9 mouse cellular contexts compared by ENCODE assay signal in genomic region chr9:21725224-21726121, GRCm38 (mm10). TPM values are rescaled to one million over a fixed set of nuclear protein-coding genes. Genes with fewer than 3 reads are reported as not detected.
DNase-seq lines count a peak whose midpoint lies in the region; ATAC-seq lines count a peak whose summit lies in the region.
"Had no signal": no experiment of that assay in that cellular context is flagged by ENCODE, and none has a peak within 500 bp of the region (broad histone marks: within the 10 kb centered on the region; RNA-seq: fewer than 3 reads in every experiment).

No protein-coding gene starts in this region.

- H3K4me3 ChIP-seq in heart, embryonic 14.5 days (ENCODE audit: control insufficient read depth in 1 of 2, insufficient read depth in 1 of 2, low read depth in 1 of 2, low read length in 2 of 2), result peak overlapping the region; percentile 11 to 80; a peak in 2 of 4 replicates
- peak overlapping the region; percentile 68 for H3K4me3 ChIP-seq in intestine, embryonic 14.5 days (ENCODE audit: low read depth, low read length)
- H3K4me3 ChIP-seq in midbrain, embryonic 13.5 days (replicated peaks), result peak overlapping the region; percentile 59

- intact Hi-C loops in heart, postnatal 36 days (cut with DNase I), result loop anchor here (1.0 kb wide), 1 partner anchor 29 kb away; no protein-coding TSS in a partner anchor

- H3K27me3 ChIP-seq in heart, embryonic 14.5 days (ENCODE audit: control insufficient read depth, insufficient read depth, low read length), result no peaks in the 10 kb centered on the region
- no peaks in the 10 kb centered on the region for H3K27me3 ChIP-seq in intestine, embryonic 14.5 days (replicated peaks; ENCODE audit: control insufficient read depth, insufficient read depth, low read length)
- H3K27me3 ChIP-seq in midbrain, embryonic 13.5 days, result no peaks in the 10 kb centered on the region
- H3K27me3 ChIP-seq: Patski had no signal

- peaks cover 20 to 40% of the 10 kb centered on the region in 2 experiments for H3K4me1 ChIP-seq in heart, embryonic 14.5 days (ENCODE audit: control insufficient read depth in 2 of 2, insufficient read depth in 2 of 2, low read length in 2 of 2)
- H3K4me1 ChIP-seq in intestine, embryonic 14.5 days (replicated peaks; ENCODE audit: control insufficient read depth, insufficient read depth, low read length), result peaks cover 27% of the 10 kb centered on the region
- peaks cover 36% of the 10 kb centered on the region for H3K4me1 ChIP-seq in midbrain, embryonic 13.5 days (replicated peaks)

- no peaks in the 10 kb centered on the region for H3K9me3 ChIP-seq in heart, embryonic 14.5 days (ENCODE audit: control insufficient read depth, low read length)
- no peaks in the 10 kb centered on the region for H3K9me3 ChIP-seq in intestine, embryonic 14.5 days (ENCODE audit: control insufficient read depth, low read length)
- no peaks in the 10 kb centered on the region for H3K9me3 ChIP-seq in midbrain, embryonic 13.5 days

- ATAC-seq in heart, embryonic 14.5 days (ENCODE audit: insufficient number of reproducible peaks, insufficient read depth, low FRiP score, low read depth), result no peak
- ATAC-seq in intestine, embryonic 14.5 days (replicated peaks; ENCODE audit: low FRiP score, low TSS enrichment, low read depth), result no peak
- ATAC-seq in midbrain, embryonic 13.5 days, result no peak
- ATAC-seq: Patski had no signal

- no peak for DNase-seq in heart, postnatal 36 days
- DNase-seq in c-Kit-positive CD71-positive TER-119-positive erythroid progenitor cells, embryonic 14.5 days (ENCODE audit: low spot score), result peak; percentile 29
- DNase-seq in intestine, embryonic 14.5 days (ENCODE audit: low spot score), result no peak
- DNase-seq in urinary bladder, adult 2 months (ENCODE audit: low spot score), result no peak
- DNase-seq in cerebellum, postnatal 10 days, result no peak
- DNase-seq in right cerebral cortex, adult 18-20 months, result no peak

- no peak overlapping the region for H3K27ac ChIP-seq in heart, embryonic 14.5 days (replicated peaks in 1 of 2; ENCODE audit: control insufficient read depth in 1 of 2, insufficient read depth in 1 of 2, low read depth in 2 of 2, low read length in 2 of 2)
- H3K27ac ChIP-seq in intestine, embryonic 14.5 days (ENCODE audit: low read depth), result no peak overlapping the region; the same call in 1 of the 2 replicates
- H3K27ac ChIP-seq in midbrain, embryonic 13.5 days, result peak overlapping the region; percentile 19; the same call in 1 of the 2 replicates

- H3K36me3 ChIP-seq in heart, embryonic 14.5 days (ENCODE audit: control insufficient read depth, insufficient read depth, low read length), result 0 out of 2 replicates have a peak, but pooled peaks cover 3% of the 10 kb centered on the region
- peaks cover 21% of the 10 kb centered on the region for H3K36me3 ChIP-seq in intestine, embryonic 14.5 days (ENCODE audit: control insufficient read depth, insufficient read depth, low read length)
- peaks cover 21% of the 10 kb centered on the region; the same call in 1 of the 2 replicates for H3K36me3 ChIP-seq in midbrain, embryonic 13.5 days

- 56% methylated on average over 23 of the region's 23 CpGs for WGBS in heart, embryonic 14.5 days
- WGBS in intestine, embryonic 14.5 days, result 71% methylated on average over 23 of the region's 23 CpGs
- 91% methylated on average over 23 of the region's 23 CpGs for WGBS in midbrain, embryonic 13.5 days

- peak overlapping the region; percentile 65 for H3K9ac ChIP-seq in heart, embryonic 14.5 days (ENCODE audit: low read length)
- H3K9ac ChIP-seq in intestine, embryonic 14.5 days (ENCODE audit: low read length), result peak overlapping the region; percentile 56
- H3K9ac ChIP-seq in midbrain, embryonic 13.5 days (replicated peaks), result peak overlapping the region; percentile 40; the same call in 1 of the 2 replicates

- H3K4me2 ChIP-seq in heart, embryonic 14.5 days (ENCODE audit: low read length), result peak overlapping the region; percentile 93
- H3K4me2 ChIP-seq in intestine, embryonic 14.5 days (ENCODE audit: low read length), result peak overlapping the region; percentile 86
- peak overlapping the region; percentile 83 for H3K4me2 ChIP-seq in midbrain, embryonic 13.5 days (replicated peaks)

RNA-seq across cellular contexts. Expression of gene Ldlr, which starts 2.2 kb away (rescaled TPM):
- polyA plus RNA-seq in heart, embryonic 14.5 days (2014; fragmentation: Nextera tagmentation; extraction: Ambion mirVana), result 7.3 and 10.8 TPM in 2 replicates
- total RNA-seq in heart, postnatal 36 days (2021), result 1 to 10 TPM; 2.2 to 3.4 TPM
- 32.2 and 34.8 TPM in 2 replicates for polyA plus RNA-seq in intestine, embryonic 14.5 days (2014; fragmentation: Nextera tagmentation; extraction: Ambion mirVana)
- 18.7 and 20.6 TPM in 2 replicates for polyA plus RNA-seq in midbrain, embryonic 13.5 days (2015; fragmentation: Nextera tagmentation; extraction: Ambion mirVana)
- 29.2 and 35.7 TPM in 2 replicates for polyA plus RNA-seq in urinary bladder, adult 2 months (2012; rRNA removed)

RNA-seq across cellular contexts. Expression of gene Spc24, which starts 34.6 kb away (rescaled TPM):
- polyA plus RNA-seq in heart, embryonic 14.5 days (2014; fragmentation: Nextera tagmentation; extraction: Ambion mirVana), result 82.9 and 97.9 TPM in 2 replicates
- 1 to 10 TPM; 4.4 to 4.6 TPM for total RNA-seq in heart, postnatal 36 days (2021)
- 127 and 135 TPM in 2 replicates for polyA plus RNA-seq in intestine, embryonic 14.5 days (2014; fragmentation: Nextera tagmentation; extraction: Ambion mirVana)
- polyA plus RNA-seq in midbrain, embryonic 13.5 days (2015; fragmentation: Nextera tagmentation; extraction: Ambion mirVana), result 36.2 and 44.6 TPM in 2 replicates
- 2.4 and 3.0 TPM in 2 replicates for polyA plus RNA-seq in urinary bladder, adult 2 months (2012; rRNA removed)
